Mouse (Mus musculus): ENCODE data around the gene Suclg2. TPM values are rescaled to one million over a fixed set of nuclear protein-coding genes. Genes with fewer than 3 reads are reported as not detected.

The Suclg2 gene
- total RNA-seq, 1 experiment from 2014 or later, result 124 TPM

DNA sequence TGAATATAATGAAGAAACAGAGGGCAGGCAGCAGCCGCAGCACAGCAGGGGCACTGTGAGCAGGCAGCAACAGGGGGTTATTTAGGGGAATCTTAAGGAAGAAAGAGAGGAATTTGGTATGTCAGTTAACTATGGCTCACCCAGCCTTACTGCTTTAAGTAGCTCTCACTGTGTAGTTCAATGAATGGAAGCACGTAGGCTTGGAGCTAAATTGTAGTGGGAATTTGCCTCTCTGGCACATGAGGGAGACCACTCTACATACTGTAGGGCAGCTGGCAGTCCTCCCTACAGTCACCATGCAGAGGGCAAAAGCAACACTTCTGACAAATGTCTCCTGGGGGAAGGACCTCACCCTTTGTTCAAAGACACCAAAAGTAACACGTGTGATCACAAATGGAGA lies 143.7 kb downstream of the Suclg2 start:
- ATAC-seq (replicated peaks; ENCODE audit: low read depth, poor library complexity, severe bottlenecking), result no peak

DNA sequence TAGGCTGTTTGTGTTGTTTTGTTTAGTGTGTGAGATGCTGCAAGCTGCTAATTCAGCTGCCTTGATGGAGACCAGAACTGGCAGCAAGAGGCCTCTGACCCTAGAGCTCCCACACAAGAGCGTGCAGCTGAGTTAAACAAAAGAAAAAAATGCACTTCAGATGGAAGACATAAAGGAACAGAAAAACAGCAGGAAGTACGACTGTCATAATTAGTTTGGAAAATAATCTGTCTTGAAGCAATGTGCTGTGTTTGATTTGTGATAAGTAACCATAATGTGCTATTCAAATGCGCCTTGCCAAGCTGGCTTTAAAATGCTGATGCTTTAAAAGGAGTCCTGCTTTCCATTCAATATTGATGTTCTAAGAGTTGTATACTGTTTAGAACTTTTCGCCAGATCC lies 144.2 kb downstream of the Suclg2 start:
- no peak for ATAC-seq (replicated peaks; ENCODE audit: low read depth, poor library complexity, severe bottlenecking)

DNA sequence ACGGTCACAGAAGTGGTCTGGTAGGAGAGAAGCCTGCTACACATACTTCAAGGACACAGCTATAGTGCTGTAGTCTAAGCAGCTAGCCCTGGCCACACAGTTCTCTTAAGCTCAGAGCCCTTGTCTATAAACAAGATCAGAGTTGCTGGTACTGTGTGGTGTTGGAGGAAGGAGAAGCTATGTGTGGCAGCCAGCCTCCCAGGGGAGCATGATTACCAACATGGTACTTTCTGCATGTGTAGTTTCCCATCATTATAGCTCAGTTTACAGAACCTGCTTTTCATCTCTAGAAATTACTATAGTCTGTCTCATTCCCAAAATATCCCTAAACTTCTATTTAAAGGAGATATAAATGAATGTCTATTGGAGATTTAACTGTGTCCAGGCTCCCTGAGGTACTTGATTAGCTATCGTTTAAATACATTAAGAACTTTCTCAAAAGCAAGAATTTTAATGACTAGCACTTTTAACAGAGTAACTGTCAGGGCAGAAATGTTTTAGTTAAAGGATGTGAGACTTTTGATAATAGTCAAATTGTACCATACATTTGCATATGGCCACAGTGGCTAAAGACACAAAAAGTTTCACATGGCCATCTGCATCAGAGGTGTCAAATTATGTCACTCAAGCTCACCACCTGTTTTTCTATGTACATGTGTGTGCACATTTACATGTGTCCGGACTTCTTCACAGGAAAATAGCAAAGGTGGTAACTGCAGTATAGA lies 145.4 kb downstream of the Suclg2 start:
- ATAC-seq (replicated peaks; ENCODE audit: low read depth, poor library complexity, severe bottlenecking), result no peak

DNA sequence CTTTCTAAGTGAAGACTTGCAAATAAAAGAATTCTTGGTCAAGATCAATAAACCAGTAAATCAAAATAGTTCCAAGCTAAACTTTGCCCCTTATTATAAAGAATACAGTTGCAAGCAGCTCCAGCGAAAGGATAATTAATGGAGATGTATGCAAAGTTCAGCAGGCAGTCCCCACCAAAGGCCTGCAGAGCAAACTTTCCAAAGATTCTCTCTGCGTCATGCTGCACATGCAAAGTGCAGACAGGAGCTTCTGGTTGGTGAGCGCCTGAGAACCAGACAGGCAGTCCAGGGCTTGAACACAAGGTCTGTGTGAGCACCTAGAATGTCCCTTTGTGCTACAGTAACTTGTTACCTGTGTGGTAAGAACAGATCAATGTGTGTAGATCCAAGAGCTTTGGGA lies 147.0 kb downstream of the Suclg2 start:
- no peak for ATAC-seq (replicated peaks; ENCODE audit: low read depth, poor library complexity, severe bottlenecking)

DNA sequence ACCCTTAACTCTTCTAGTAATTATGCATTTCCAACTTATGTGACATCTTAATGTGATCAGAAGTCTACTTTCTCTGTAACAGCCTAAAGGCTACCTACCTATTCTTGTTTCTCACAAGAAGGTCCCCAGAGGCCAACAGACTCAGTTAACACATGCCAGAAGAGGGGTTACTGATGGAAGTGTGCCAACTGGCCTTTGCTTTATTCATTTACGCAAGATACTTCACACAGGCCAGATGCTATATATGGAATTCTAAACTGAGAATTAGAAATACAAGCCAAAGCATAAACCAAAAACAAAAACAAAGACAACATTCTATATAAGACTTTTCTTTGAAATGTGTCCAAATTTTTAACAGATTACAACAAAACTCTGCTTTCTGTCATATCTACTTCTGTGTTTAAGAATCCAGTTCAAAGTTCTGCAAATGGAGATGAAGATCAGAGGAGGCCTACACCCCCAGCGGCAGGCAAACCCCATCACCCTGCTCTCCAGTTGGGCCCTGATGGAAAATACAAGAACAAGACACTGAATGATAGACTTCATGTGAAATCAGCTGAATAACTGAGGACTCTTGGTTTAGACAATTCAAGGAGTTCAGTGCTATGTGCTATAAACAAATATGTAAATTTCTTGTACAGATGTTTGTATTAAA lies 155.1 kb downstream of the Suclg2 start:
- no peak for ATAC-seq (replicated peaks; ENCODE audit: low read depth, poor library complexity, severe bottlenecking)

DNA sequence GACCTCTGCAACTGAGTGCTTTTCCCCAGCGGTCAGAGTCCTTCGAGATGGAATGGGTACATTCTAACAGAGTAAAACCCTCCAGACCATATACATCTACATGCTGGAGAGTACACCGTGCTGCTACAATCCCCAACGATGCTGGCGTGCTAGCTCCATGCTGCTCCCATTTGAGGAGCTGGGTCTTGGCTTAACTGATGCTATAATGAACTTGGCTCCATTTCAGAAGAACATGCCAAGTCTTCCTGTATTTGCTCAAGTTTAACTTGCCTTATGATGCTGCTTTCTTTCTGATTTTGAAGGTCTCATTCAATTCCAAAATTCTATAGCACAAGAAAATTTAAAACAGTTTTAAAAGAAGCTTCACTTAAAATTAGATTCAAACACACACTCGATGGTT lies 162.3 kb downstream of the Suclg2 start:
- no peak for ATAC-seq (replicated peaks; ENCODE audit: low read depth, poor library complexity, severe bottlenecking)

DNA sequence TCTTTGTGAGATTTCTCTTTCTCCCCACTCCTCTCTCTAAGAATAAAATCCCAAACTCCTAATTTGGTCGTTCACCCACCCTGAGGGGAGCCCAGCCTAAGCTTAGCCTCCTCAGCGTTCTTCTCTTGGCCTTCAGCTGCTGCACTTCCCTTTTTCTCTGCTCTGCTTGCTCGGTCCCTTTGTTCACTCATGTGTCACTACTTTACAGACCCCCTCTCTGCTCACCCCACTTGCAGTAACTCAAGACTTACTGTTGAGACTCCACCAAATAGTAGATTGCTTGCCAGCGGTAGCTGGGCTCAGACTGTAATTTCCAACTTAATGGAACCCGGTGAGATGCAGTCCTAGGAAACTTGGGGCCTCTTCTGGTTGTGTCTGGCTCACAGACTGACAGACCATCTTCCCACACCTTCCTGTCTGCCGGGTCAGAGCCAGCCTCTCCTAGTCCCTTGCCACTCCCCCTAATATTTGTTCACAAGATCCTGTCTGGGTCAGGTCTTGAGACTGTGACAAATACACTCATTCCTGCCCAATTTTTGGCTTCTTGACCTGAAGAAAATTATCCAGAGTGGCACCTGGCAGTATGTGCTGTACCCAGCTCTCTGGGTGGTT lies 166.2 kb downstream of the Suclg2 start:
- peak; percentile 91 for ATAC-seq (replicated peaks; ENCODE audit: low read depth, poor library complexity, severe bottlenecking)

DNA sequence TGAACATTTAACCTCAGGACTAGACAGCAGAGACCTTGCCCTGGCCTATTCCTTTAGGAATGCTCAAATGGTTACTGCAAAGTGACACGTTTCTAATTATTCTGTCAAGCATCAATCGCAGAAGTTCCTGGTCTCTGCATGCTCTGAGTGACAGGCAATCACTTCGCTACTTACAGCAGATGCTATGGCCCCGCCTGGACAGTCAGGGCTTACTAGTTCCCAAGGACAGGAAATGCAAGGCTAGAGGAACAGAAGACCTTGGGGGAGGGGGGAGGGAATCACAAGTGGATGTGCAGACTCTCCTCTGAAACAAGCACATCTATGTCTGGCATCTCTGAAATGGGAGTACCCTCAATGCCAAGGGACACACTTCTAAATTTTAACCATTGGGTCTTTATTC lies 167.6 kb downstream of the Suclg2 start:
- ATAC-seq (replicated peaks; ENCODE audit: low read depth, poor library complexity, severe bottlenecking), result no peak

DNA sequence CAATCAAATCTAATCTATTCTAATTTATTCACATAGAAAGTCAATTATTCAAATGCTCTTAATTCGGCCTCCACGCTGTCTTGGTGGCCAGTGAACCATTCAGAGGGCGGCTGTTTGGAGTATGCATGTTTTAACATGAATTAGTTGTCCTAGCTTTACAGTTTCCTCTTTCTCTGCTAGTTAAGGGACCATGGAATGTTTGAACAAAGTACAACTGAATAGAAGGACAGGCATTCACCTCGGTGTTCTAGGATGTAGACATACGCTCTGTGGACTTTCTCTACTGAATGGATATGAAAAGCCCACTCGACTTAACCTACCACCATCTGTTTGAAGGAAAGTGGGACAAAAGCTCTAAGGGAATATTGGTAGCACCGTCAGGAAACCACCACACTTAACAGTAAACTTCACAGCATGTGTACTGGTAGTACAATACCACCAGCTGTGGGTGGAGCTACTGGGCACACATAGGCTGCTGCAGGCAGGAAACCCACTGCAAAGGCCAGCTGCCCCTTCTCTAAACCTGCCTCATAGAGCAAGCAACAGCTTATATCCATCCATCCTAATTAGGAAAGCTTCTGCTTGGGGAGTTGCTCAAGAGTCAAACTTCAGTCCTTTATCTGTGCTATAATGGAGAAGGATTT lies 172.3 kb downstream of the Suclg2 start:
- ATAC-seq (replicated peaks; ENCODE audit: low read depth, poor library complexity, severe bottlenecking), result no peak

DNA sequence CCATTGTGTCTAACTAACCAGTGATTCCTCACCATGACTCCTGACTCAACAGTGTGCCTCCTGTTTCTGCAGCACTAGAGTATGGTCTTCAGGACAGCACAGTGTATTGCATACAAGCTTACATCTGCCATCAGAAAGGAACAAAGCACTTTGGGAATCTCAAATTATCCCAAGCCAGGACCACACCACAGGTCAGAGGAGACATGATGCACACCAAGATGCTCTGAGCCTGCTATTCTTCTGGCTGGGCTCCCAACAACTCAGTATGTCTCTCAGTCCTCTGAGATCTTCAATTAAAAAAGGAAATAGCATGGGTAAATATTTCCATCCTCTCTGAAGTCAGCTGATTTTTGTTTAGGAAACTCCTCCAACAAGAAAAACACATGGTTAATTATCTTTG lies 172.9 kb downstream of the Suclg2 start:
- ATAC-seq (replicated peaks; ENCODE audit: low read depth, poor library complexity, severe bottlenecking), result no peak

DNA sequence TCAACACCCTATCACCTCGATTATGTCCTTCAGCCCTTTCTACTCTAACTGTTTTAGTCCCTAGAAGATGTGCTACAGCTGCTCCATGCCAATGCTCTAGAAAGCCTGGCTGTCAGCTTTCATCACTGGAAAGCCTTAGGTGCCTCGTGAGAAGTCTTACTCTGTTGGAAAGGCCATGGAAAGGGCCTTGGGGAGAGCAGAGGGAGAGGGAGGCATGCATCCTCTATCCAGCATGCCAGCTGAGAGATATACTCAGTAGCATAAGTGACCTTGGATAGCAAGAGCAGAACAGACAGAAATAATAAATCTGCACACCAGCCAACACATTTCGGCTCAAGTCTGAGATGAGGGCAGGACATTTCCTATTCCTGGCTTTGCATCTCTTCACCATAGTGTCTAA lies 173.3 kb downstream of the Suclg2 start:
- no peak for ATAC-seq (replicated peaks; ENCODE audit: low read depth, poor library complexity, severe bottlenecking)

DNA sequence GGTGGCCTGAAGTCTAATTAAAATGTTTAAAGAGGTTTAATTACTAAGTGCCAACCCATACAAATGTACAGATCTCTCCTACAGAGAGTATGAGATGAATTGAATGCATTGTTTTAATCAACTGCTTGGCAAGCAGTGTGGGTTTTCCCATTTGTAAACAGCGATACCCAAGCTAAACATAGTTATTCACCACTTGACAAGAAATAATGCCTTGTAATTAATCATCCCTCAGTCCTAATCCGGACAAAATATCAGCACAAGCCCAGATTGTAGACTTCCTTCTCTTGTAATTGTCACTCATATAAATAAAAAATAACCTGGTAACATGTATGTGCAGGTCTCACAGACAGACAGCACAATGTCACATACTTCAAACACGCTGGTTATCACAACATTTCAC lies 183.4 kb downstream of the Suclg2 start:
- no peak for ATAC-seq (replicated peaks; ENCODE audit: low read depth, poor library complexity, severe bottlenecking)

DNA sequence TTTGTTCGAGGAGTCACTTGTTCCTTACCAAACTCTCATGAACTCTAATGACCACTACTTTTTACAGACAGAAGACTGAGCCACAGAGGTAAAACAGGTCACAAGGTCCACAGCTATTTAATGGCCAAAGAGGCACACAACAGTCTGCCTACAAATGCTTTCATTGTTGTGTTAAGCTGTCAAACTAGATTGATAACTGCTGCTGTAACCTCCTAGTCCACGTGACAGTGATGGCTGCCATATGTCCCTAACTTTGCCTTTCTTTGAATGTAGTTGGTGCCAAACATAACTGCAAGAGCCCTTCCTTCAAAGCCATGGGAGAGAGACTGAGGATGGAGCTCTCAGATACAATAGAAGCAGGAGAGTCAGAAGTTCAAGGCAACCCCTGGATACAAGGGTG lies 198.8 kb downstream of the Suclg2 start:
- no peak for ATAC-seq (replicated peaks; ENCODE audit: low read depth, poor library complexity, severe bottlenecking)

DNA sequence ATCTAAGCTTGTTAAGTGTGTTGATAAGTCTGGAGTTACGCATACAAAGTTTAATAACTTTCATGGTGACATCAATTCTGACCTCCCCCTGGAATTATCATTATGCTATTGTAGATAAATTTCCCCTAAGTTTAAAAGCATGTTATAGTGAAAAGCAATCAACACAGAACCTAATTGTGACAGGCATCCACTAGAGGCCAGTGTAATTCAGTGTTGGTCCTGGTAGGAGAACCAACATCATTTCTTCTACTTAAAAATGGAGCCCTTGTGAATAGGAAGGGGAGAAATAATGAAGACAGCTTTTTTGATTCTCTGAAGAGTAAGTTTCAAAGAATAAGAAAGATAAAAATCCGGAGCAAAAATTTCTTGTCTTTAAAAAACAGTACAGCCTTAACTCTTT lies 200.2 kb downstream of the Suclg2 start:
- no peak for ATAC-seq (replicated peaks; ENCODE audit: low read depth, poor library complexity, severe bottlenecking)

DNA sequence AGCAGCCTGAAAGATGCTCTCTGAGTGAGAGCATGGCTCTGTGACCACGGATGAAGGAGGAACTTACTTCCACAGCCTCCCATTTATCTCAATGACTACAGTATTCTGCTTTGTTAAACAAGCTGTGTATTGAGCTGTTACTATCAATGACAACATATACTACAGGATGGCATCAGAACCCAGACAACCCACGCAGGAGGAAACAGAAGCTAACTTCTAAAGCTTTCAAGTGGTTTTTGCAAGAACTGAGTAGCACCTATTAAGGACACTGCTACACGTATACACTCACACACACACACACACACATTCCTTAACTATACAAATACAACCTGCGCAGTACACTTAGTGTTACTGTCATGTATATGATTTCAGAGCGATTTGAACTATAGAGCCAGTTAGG lies 202.9 kb downstream of the Suclg2 start:
- ATAC-seq (replicated peaks; ENCODE audit: low read depth, poor library complexity, severe bottlenecking), result no peak

DNA sequence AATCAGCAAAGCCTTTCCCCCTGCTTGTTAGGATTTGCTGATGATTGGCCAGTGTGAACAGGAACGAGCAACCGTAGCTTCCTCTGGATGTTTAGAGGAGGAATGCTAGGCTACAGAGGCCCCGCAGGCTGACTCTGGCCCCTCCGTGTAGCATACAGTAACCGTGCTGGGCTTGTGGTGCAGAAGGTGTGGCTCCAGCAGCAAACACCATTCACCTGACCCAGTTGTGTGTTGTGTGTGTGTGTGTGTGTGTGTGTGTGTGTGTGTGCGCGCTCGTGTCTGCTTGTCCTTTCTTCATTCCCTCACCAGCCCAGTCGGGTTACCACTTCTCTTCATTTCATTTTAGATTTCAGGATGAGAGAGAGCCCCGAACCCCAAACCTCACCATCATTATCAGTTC lies 203.9 kb downstream of the Suclg2 start:
- ATAC-seq (replicated peaks; ENCODE audit: low read depth, poor library complexity, severe bottlenecking), result no peak

DNA sequence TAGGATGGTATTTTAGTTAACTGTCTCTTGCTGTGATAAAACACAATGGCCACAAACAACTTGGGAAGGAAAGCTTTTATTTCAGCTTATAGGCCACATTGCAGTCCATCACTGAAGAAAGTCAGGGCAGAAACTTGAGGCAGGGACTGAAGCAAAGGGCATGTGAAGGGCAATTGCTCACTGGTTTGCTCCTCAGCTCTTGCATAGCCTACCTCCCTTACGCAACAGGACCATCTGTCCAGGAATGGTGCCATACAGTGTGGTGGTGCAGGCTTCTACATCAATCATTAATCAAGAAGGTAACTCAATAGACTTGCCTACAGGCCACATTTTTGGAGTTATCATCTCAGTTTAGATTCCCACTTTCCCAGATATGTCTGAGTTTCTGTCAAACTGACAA lies 206.9 kb downstream of the Suclg2 start:
- ATAC-seq (replicated peaks; ENCODE audit: low read depth, poor library complexity, severe bottlenecking), result no peak

DNA sequence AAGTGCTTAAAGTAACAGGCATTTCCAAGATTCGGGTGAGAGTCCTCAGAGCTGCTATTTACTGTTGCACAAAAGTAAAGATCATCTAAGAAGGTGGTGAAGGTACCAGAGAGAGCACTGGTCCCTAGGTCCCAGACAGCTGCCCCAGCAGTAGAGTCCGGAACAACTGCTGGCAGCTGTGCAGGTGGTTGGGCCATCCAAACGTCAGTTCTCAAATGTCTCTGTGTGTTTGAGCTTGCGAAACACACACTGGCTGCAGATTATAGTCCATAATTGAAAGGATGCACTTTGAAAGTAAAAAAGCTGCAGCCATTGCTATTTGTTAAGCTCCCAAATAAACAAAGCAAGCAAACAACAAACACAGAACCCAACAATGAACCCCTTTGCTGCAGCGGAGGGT lies 217.8 kb downstream of the Suclg2 start:
- ATAC-seq (replicated peaks; ENCODE audit: low read depth, poor library complexity, severe bottlenecking), result no peak

DNA sequence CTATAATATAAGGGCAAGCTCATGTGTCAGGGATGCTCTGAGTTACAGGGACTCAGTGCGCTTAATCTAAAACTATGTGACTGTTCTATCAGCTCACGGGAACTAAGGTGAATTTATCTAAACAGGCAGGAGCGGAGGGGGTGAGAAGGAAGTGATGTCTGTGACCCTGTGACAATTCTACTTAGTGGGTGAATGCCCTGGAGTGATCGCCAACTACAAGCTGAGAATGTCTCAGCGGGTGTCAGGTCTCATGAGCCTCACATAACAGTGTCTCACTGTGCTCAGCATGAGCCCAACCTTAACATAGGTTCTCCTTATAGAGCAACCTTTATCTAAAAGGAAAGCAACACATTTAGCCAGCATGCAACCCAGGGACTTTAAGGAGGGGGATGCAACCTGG lies 219.0 kb downstream of the Suclg2 start:
- no peak for ATAC-seq (replicated peaks; ENCODE audit: low read depth, poor library complexity, severe bottlenecking)

DNA sequence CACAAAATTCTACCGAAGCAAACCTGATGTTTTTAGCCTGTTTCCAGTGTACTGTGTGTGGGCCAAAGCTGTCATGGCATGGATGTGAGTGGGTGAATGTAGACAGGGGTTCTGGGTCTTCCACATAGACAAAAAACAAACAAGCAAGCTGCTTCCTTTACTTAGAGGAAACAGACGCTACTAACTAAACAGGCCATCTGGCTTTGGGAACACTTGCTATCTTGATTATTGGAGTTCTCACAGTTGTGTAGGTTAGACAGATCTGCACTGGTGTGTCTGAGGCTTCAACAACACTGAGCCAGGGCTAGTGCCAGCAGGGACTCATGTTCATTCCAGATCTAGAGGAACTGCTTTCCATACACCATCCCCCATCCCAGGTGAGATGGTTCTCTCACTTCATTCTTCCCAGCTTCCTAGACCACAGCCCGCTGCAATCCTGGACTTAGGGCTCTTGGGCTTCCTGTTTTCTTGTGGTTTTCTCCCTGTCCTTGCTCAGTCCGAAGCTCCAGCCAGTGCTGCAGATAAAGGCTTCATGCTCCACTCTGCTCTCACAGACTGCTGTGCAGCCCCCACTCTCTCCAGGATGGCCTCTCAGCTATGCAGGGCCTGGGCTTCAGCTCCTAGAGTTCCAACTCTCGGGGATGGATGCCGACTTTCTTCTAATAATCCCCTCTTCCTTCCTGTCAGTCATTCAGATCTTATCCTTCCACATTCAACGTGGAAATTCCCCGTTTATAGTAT lies 226.2 kb downstream of the Suclg2 start:
- no peak for ATAC-seq (replicated peaks; ENCODE audit: low read depth, poor library complexity, severe bottlenecking)

DNA sequence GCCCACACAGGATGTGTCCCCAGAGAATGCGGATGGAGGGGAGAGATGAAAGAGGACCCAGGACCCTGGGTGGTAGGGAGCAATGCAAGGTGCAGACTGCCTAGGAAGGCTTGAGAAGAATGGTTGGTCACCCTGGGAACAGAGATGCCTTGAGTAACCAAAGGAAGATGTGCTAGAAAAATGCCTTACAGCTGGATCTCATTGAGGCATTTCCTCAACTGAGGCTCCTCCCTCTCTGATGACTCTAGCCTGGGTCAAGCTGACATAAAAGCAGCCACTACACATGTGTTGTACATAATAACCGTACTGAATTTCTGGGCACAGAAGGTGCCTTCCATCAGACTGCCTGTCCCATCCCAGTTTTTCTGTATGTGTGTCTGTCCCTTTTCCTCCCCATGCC lies 227.6 kb downstream of the Suclg2 start:
- no peak for ATAC-seq (replicated peaks; ENCODE audit: low read depth, poor library complexity, severe bottlenecking)

All from common myeloid progenitor, adult 5-6 weeks (primary cell).